Mouse (Mus musculus): ENCODE data around the gene Zfp296.

- TF ChIP-seq CTCF (IDR thresholded peaks at IDR 0.05; ENCODE audit: low read depth) (0 out of 2 replicates have a peak, but pooled peaks have one; percentile 10), EP300 (IDR thresholded peaks at IDR 0.05; ENCODE audit: low read depth) (no peak)
These were observed 26.9 kb downstream of the Zfp296 start, which contains the start of gene Clasrp for GRCm38 (mm10) chr7:19603849-19604605.

Measured in liver, postnatal 0 days (tissue).